Mouse (Mus musculus) stomach, embryonic 16.5 days (tissue): ENCODE data around the gene Fam208a. TPM values are rescaled to one million over a fixed set of nuclear protein-coding genes. Genes with fewer than 3 reads are reported as not detected.

Experiments
- ATAC-seq: fragments of 200-750 bp; cut with Nextera tagmentation; 2 replicates; pipeline ENCODE4 v1.8.0; 2017; ENCODE audit warnings: moderate number of reproducible peaks, moderate TSS enrichment; ENCODE audit not compliant: insufficient read depth, low FRiP score
- H3K27ac ChIP-seq: fragments of 300-500 bp; sonication (generic); 2 replicates; pipeline ENCODE4 v1.5.1; 2014; ENCODE audit warnings: low read length
- H3K27me3 ChIP-seq: fragments of 300-500 bp; sonication (generic); 2 replicates; pipeline ENCODE4 v1.6.1; 2014; ENCODE audit warnings: low read length, control low read depth, mixed read lengths; ENCODE audit not compliant: control insufficient read depth, insufficient read depth
- H3K36me3 ChIP-seq: fragments of 300-500 bp; sonication (generic); 2 replicates; pipeline ENCODE4 v1.6.1; 2014; ENCODE audit warnings: low read length; ENCODE audit not compliant: control insufficient read depth, insufficient read depth
- H3K4me1 ChIP-seq: fragments of 300-500 bp; sonication (generic); 2 replicates; pipeline ENCODE4 v1.6.1; 2014; ENCODE audit warnings: low read length, control low read depth, mixed read lengths; ENCODE audit not compliant: control insufficient read depth, insufficient read depth
- H3K4me2 ChIP-seq: fragments of 300-500 bp; sonication (generic); 2 replicates; pipeline ENCODE4 v1.6.1; 2014; ENCODE audit warnings: low read depth, low read length, mixed read lengths
- H3K4me3 ChIP-seq: fragments of 300-500 bp; sonication (generic); replicated peaks from 2 replicates; pipeline ENCODE4 v1.5.1; 2014; ENCODE audit warnings: mild to moderate bottlenecking, low read length
- H3K9ac ChIP-seq: fragments of 300-500 bp; sonication (generic); 2 replicates; pipeline ENCODE4 v1.6.1; 2014; ENCODE audit warnings: low read length
- H3K9me3 ChIP-seq: fragments of 300-500 bp; sonication (generic); replicated peaks from 2 replicates; pipeline ENCODE4 v1.6.1; 2016; ENCODE audit warnings: low read length, control low read depth; ENCODE audit not compliant: control insufficient read depth
- WGBS: fragments of 180-500 bp; shearing (Covaris S2); extraction: QIAGEN DNeasy Blood & Tissue Kit; methylation state at CpG from one replicate; pipeline ENCODE4 v1.1.7; 2014; 5-methylcytosine and 5-hydroxymethylcytosine counted together
- polyA plus RNA-seq: library from polyadenylated mRNA; unstranded; fragments of >200 nt; fragmentation: Nextera tagmentation; extraction: Ambion mirVana; gene quantifications from 2 replicates; pipeline ENCODE4 v1.2.1, GENCODE M21; 2015

The Fam208a gene
- polyA plus RNA-seq, 1 experiment from 2014 or later: 11.2 TPM

DNA sequence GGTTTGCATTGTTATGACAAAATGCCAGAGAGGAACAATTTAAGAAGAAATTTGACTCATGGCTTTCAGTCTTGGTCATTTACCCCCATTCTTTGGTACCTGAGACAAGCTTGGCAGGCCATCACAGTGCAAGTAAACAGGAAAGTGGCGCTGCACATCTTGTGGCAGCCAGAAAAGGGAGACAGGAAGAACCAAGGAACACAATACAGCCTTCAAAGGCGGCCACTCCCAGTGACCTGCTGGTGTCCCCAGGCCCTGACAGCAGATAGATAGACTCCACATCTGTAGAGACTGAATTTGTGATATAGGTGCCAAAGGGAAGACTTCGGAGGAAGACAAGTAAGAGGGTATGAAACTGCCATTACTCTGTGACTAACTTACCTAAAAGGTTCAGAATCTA lies 20.4 kb upstream of the Fam208a start:
- no peak overlapping the region for H3K9ac ChIP-seq
- no peaks in the 10 kb centered on the region for H3K4me1 ChIP-seq
- no peak overlapping the region for H3K4me3 ChIP-seq
- H3K9me3 ChIP-seq: 0 out of 2 replicates have a peak, but pooled peaks cover 5% of the 10 kb centered on the region
- WGBS: 87% methylated on average over 3 of the region's 3 CpGs
- ATAC-seq: no peak
- no peak overlapping the region for H3K4me2 ChIP-seq
- H3K36me3 ChIP-seq: no peaks in the 10 kb centered on the region
- no peaks in the 10 kb centered on the region for H3K27me3 ChIP-seq
- no peak overlapping the region for H3K27ac ChIP-seq

DNA sequence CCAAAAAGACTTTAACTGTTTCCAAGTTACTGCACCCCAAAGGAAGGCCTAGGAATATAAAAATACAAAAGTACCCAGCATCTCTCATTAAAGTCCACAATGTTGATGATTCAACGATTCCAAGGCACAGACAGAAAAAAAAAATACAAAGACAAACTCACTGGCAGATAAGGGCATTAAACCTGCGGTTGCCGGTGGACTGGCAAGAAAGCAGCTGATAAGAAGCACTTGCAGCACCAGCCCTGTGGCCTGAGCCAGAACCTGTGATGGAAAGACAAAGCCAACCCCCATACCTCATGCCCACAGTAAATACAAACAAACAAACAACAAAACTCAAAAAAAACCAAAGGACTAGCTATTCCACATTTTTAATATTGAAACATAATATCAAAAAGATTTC lies 19.0 kb upstream of the Fam208a start:
- H3K27ac ChIP-seq: no peak overlapping the region
- no peak for ATAC-seq
- WGBS: 65% methylated on average over 3 of the region's 3 CpGs

DNA sequence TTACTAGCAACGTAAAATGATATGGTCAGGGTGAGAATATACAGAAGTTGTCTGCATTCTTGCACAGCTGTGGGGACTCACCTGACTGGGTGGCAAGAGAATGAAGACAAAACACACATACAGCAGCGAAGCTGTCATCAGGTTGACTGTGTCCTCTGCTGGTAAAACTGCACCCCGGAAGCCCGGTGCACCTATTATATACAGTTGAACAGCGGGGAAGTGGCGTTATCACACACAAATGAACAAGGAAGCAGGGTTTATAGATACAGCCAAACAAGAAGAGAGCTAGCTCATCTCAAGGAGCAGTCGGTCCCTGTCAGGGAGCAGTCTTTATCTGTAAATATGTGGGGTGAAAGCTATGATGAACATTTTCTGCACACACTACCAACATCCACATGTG lies 17.1 kb upstream of the Fam208a start:
- no peaks in the 10 kb centered on the region for H3K4me1 ChIP-seq
- H3K27me3 ChIP-seq: no peaks in the 10 kb centered on the region
- H3K4me3 ChIP-seq: no peak overlapping the region
- H3K9ac ChIP-seq: no peak overlapping the region
- H3K9me3 ChIP-seq: 0 out of 2 replicates have a peak, but pooled peaks cover 5% of the 10 kb centered on the region
- no peak overlapping the region for H3K4me2 ChIP-seq
- ATAC-seq: no peak
- WGBS: 79% methylated on average over 7 of the region's 7 CpGs
- H3K27ac ChIP-seq: no peak overlapping the region
- H3K36me3 ChIP-seq: no peaks in the 10 kb centered on the region

More for the DNA sequence above, 19.0 kb upstream of the Fam208a start:
- Histone ChIP-seq H3K4me2 (no peak overlapping the region), H3K4me1 (no peaks in the 10 kb centered on the region), H3K36me3 (no peaks in the 10 kb centered on the region), H3K27me3 (no peaks in the 10 kb centered on the region), H3K4me3 (no peak overlapping the region), H3K9me3 (0 out of 2 replicates have a peak, but pooled peaks cover 5% of the 10 kb centered on the region), H3K9ac (no peak overlapping the region)

DNA sequence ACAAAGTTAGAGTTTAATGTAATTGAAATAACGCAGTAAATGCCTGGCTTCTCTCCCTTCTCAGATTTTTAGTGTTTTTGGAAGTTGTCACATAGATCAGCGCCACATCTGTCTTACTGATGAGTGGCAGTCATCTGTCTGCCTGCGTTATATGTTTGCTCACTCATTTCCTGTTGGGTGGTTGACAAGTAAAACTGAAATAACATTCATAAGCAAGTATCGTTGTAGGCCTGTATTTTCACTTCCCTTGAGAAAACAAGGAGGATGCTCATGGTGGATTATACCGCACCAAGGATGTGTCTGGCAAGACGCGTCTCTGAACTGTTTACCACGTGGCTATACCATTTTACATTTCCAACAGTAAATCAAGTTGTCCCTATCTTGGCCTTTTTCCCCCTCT lies 15.9 kb upstream of the Fam208a start:
- no peaks in the 10 kb centered on the region for H3K36me3 ChIP-seq
- no peak overlapping the region for H3K9ac ChIP-seq
- H3K4me1 ChIP-seq: no peaks in the 10 kb centered on the region
- H3K27me3 ChIP-seq: no peaks in the 10 kb centered on the region
- no peak overlapping the region for H3K4me3 ChIP-seq
- no peak for ATAC-seq
- H3K27ac ChIP-seq: no peak overlapping the region
- no peak overlapping the region for H3K4me2 ChIP-seq
- 78% methylated on average over 8 of the region's 8 CpGs for WGBS
- 0 out of 2 replicates have a peak, but pooled peaks cover 5% of the 10 kb centered on the region for H3K9me3 ChIP-seq

DNA sequence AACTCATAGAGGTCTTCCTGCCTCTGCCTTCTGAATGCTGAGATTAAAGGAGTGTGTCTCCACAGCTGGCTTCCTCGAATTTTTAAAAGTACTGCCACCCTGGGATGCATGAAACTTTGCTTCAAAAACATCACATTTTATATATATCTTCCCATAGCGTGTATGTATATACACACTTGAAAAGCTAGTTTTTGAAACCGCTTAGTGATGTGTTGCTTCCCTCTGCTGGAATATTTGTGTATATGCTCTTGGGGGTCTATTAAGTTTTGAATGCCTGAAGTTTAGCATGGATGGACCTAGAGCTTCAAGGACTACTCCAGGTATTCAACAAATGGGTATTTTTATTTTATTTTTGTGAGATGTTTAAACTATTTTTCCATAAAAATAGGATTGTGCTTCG lies 14.7 kb upstream of the Fam208a start:
- Histone ChIP-seq H3K36me3 (no peaks in the 10 kb centered on the region), H3K4me3 (no peak overlapping the region), H3K9me3 (0 out of 2 replicates have a peak, but pooled peaks cover 5% of the 10 kb centered on the region), H3K4me1 (no peaks in the 10 kb centered on the region), H3K27me3 (no peaks in the 10 kb centered on the region), H3K27ac (no peak overlapping the region), H3K9ac (no peak overlapping the region), H3K4me2 (no peak overlapping the region)
- WGBS: 27% methylated on average over 4 of the region's 4 CpGs
- ATAC-seq: peak; percentile 60; the same call in 1 of the 2 replicates

DNA sequence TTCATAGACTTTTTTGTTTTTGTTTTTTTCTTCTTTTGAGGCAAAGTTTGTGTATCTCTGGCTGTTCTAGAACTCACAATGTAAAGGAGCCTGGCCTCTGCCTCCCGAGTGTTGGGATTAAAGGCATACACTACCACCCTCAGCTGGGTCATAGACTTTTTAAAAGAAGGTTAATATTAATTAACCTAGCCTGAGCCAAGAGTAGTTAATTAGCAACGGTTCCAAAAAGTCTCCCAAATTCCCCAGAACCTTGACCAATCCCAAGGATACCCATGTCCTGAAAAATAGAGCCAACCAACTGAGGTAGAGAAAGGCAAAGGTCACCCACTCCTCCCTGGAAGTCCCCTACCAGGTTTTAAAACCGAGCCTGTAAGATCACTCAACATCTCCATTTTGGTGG lies 7.8 kb upstream of the Fam208a start:
- Histone ChIP-seq H3K9ac (no peak overlapping the region), H3K4me3 (no peak overlapping the region), H3K36me3 (no peaks in the 10 kb centered on the region), H3K9me3 (peaks cover 4% of the 10 kb centered on the region; the same call in 1 of the 2 replicates), H3K27me3 (no peaks in the 10 kb centered on the region), H3K4me2 (no peak overlapping the region), H3K27ac (no peak overlapping the region), H3K4me1 (no peaks in the 10 kb centered on the region)
- no peak for ATAC-seq
- WGBS: 82% methylated on average over 3 of the region's 3 CpGs

DNA sequence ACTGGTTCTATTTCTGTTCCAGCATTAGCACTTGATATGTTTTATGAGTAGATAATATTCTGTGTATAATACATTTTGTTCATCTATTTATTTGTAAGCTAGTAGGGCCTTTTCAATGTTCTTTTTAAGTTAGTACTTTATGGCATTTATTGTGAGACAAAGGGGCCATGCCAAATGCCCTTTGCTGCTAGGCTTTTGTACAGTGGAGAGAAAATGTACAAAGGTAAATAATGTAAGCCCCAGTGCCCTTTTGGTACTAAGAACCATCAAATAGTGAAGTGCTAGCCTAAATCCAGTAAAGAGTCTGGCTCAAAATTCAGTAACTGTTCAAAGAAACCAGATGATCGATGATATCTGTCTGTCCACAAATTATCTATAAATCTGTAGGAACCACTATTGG lies 6.3 kb upstream of the Fam208a start:
- H3K9ac ChIP-seq: no peak overlapping the region
- no peaks in the 10 kb centered on the region for H3K4me1 ChIP-seq
- WGBS: 85% methylated on average over 1 of the region's 1 CpGs
- peaks cover 4% of the 10 kb centered on the region; the same call in 1 of the 2 replicates for H3K9me3 ChIP-seq
- no peak for ATAC-seq
- H3K27ac ChIP-seq: no peak overlapping the region
- H3K36me3 ChIP-seq: no peaks in the 10 kb centered on the region
- no peak overlapping the region for H3K4me2 ChIP-seq
- no peak overlapping the region for H3K4me3 ChIP-seq
- H3K27me3 ChIP-seq: no peaks in the 10 kb centered on the region

DNA sequence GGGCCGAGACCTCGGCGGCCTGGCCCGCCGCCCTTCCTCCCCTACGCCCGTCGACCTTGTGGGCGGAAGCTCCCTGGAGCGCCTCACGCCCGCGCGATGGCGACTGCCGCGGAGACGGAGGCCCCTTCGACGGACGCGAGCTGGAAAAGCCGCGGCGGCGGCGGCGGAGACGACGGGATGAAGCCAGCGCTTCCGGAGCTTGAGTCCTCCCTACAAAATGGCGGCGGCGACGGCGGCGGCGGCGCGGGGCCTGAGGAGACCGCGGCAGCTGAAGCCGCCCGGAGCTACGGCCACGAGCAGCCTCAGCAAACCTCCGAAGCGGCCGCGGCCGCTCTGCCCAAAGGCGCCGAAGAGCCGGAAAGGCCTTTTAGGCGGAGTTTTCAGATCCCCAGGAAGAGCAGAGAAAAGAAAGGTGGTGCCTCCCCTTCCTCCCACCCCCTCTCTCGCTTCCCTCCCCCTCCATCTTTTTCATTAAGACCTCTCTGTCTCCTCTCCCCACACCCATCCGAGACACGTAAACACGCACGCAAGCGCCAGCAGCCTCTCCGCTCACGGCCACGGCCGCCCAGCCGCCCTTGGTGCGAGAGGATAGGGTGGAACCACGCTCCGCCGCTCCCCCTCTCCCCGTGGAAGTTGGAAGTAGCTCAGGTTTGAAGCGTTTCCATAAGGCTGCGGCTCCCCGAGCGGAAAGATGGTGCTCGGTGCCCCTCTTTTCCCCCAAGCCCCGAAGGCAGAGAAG lies 508 bp downstream of the Fam208a start:
- Histone ChIP-seq H3K27ac (peak overlapping the region; percentile 99), H3K4me1 (0 out of 2 replicates have a peak, but pooled peaks cover 3% of the 10 kb centered on the region), H3K4me3 (peak overlapping the region; percentile 71), H3K36me3 (peaks cover 19% of the 10 kb centered on the region), H3K9me3 (peaks cover 14% of the 10 kb centered on the region), H3K9ac (peak overlapping the region; percentile 89), H3K27me3 (no peaks in the 10 kb centered on the region), H3K4me2 (peak overlapping the region; percentile 84)
- peak; percentile 89 for ATAC-seq
- under 1% methylated on average over 66 of the region's 78 CpGs for WGBS

DNA sequence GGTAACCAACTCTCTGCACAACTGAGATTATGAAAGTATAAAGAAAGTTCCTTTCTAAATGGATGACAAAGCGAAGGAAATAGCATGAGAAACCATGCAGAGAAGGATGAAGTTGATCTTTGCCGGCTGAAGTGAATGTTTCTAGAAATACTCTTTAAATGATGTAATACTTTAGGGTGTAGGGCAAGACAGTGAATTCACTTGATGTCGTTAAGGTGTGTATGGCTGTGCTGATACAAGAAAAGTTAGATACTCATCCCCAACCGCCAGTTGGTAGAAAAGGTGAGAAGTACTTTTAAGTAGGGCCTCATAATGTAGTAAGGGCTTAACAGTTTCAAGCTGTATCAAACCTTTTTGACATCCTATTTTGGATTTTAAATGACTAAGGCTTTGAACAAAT lies 1.6 kb downstream of the Fam208a start:
- Histone ChIP-seq H3K27ac (no peak overlapping the region), H3K27me3 (no peaks in the 10 kb centered on the region), H3K9ac (no peak overlapping the region), H3K4me1 (0 out of 2 replicates have a peak, but pooled peaks cover 3% of the 10 kb centered on the region), H3K36me3 (peaks cover 22% of the 10 kb centered on the region), H3K9me3 (peaks cover 10% of the 10 kb centered on the region), H3K4me2 (peak overlapping the region; percentile 28), H3K4me3 (no peak overlapping the region)
- WGBS: 88% methylated on average over 4 of the region's 4 CpGs
- ATAC-seq: no peak
